Mouse (Mus musculus) T-helper 1 cell (primary cell): Measurements from ENCODE around the gene Kcnj14.

Experiments used
- in situ Hi-C: fragments of 300-600 bp; cut with MboI, MseI; formaldehyde crosslinking; loops from one replicate; pipeline ENCODE4 v1.15.1; 2025; ENCODE audit warnings: high pct_unique_total_duplicates

Gene Kcnj14

DNA sequence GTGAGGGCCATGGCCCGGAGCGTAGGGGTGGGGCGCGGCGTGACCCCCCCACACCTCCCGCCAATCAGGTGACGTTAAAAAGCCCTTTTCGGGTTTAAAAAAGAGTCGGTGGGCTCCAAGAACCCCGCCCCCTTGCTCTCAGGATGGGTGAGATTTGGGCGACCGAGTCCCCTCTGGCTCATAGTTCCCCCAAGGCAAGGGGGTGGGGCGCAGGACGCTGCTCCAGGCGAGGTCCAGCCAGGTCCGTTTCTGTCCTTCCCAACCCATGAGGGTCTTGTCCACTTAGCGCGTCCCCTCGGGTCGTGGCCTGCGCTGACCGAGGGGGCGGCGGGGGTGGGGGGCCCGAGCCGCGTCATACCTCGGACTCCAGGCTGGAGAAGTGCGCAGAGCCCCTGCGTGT is 7.8 kb upstream of the Kcnj14 start:
- in situ Hi-C loops, result no loop called here

DNA sequence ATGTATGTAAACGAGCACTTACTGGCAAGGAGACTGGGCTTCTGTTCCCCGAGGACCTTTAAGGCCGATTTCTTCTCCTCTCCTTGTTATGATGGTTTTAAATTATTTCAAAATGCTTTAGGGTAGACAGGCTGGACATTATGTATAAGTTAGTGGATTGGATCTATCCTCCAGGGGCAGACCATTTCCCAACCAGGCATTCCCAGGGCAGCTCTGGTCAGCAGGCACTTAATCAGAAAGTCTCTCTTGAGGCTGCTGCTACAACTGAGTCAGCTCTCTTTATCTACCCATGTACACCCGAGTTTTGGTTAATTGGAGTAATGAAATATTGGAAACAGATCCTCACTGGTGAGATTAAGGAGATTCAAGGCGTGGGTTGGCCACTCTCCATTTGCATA is 6.5 kb upstream of the Kcnj14 start:
- in situ Hi-C loops, result no loop called here

DNA sequence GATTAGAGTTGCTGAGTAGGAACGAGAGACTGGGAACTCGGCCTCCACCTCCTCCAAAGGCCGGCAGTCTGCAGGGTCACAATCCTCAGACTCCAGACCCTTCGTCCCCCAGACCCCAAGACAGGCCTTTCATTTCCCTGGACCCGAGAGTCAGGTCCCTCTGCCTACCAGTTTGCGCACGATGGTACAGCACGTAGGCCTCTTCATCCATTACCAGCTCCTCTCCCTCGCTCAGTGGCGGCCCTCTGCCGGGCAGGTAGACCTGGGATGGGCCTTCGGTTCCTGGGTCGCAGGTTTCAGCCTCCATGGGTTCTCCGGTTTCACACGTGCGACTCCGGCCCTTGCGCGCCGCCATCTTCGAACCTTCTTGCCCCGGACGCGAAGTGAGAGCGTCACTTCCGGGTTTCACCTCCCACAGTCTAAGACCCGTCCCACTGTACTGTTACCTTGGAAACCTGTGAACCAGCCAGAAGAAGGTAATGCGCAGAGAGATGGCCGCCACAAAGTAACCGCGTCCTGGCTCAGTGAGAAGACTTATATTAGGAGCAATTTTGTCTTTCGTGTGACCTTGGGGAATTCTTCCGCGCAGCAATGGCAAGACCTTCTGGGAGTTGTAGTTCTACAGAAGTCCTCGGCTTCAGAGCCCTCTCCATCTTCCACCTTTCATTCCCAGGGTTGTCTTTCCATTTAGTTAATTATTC is 6.0 kb upstream of the Kcnj14 start, which contains the start of gene Grwd1:
Gene Grwd1, minus strand, starts transcription at position 518 of the 701 bp plus-strand sequence.
- in situ Hi-C loops, result no loop called here

DNA sequence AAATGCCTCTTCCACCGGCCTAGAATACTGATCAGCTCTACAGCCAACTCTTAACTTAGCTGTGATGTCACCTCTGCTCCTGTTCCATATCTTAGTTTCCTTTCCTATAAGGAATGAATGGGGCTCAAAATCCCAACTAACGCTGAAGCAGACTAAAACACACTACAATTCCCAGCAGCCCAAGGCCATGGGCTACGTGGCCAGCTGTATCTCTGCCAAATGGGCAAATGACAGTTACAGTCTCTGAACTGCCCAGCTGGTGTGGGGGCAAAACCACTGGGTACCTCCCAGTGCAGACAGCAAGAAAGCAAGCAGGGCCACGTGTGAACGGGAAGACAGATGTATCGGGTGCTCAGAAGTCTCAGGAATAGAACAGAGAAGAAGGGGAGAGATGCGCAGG is 2.0 kb upstream of the Kcnj14 start:
- in situ Hi-C loops, result no loop called here

DNA sequence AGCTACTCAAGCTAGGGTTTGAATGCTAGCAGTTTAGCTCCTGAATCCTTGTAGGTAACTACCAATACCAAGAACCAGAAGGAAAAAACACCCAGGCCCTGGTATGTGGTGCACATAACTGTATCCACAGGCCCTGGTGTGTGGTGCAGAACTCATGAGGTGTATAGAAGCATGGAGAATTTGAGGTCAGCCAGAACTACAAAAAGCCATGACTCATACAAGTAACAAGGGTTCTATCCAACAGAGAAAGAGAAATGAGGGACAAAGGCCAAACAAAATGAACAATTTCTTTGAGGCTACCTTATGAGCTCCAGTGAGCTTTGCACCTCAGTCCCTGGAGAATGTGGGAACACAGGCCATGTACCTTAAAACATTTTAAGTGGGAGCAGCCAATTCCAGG is 3.7 kb downstream of the Kcnj14 start:
- in situ Hi-C loops, result no loop called here

DNA sequence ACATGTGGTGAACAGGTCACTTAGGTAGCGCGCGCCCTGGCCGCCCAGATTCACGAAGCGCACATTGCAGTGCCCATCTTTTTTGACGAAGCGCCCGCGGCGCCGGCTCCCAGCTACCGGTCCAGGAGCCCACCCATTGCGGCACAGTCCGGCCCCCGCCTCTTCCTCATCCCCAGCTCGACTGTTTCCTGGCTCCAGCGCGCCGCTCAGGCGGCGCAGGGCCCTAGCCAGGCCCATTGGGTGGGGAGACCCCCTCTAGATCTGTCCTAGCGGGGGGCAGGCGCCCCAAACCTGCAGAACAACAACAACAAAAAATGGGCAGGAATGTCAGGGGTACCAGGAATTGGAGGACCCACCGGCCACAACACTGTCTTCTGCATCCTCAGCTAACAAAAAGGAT is 4.7 kb downstream of the Kcnj14 start:
- in situ Hi-C loops, result no loop called here

DNA sequence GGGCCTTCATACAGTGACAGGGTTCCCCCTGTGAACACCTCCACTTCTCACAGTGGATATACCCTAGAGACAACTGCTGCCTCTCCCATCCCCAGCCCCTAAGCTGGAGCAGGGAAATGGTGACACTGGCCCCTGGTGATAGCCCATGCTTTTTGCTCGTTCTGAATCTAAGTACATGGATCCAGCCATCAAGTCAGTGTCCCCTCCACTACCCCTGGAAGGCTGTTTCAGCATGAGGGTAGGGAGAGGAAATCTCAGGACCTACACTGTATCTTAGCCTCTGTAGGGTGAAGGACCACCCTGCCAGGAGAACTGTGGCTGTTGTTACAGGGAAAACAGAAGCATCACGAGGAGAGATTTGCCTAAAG is 8.6 kb downstream of the Kcnj14 start:
- in situ Hi-C loops, result no loop called here

DNA sequence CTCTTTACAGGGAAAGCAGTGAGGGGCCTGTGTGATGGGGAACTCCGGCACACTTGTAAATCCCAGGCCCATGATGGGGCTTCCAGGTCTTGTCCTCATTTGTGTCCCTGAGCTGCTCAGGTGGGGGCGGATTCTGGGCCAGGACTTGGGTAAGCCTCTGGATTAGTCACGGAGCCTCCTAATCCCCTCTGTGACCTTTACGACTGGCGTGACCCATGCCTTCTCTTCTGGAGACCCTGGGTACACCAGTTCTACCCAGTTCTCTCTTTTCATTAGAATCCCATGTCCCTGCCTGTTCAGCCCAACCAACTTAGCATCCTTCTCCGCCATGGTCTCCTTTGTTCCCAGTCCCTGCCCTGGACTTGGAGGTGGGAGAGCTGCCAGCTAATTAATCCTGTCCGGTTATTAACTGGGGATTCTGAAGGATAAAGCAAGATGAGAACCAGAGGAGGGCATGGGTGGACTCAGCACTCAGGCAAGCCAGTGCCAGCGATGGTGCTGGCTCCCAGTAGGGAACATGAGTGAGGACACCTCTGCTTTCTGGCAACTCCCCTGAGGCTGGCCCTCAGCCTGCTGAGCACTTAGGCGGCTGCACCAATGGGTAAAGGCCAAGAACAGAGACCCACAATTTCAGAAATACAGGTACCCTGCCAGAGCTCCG is 9.1 kb downstream of the Kcnj14 start:
- in situ Hi-C loops, result no loop called here

DNA sequence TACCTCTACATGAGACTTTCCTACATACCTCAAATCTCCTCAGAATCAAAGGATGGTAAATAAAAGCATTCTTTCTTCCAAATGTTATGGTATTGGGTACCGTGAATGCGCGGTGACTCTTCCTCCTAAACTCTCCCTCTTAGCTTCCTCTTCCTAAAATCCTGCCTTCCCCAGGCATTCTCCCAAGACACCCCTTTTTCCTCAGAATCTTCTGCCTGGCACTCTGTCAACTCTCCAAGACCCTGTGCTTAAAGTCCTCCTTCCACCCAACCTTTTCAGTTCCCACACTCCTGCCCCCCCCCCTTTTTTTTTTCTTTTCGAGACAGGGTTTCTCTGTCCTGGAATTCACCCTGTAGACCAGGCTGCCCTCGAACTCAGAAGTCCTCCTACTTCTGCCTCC is 9.7 kb downstream of the Kcnj14 start:
- in situ Hi-C loops, result no loop called here

DNA sequence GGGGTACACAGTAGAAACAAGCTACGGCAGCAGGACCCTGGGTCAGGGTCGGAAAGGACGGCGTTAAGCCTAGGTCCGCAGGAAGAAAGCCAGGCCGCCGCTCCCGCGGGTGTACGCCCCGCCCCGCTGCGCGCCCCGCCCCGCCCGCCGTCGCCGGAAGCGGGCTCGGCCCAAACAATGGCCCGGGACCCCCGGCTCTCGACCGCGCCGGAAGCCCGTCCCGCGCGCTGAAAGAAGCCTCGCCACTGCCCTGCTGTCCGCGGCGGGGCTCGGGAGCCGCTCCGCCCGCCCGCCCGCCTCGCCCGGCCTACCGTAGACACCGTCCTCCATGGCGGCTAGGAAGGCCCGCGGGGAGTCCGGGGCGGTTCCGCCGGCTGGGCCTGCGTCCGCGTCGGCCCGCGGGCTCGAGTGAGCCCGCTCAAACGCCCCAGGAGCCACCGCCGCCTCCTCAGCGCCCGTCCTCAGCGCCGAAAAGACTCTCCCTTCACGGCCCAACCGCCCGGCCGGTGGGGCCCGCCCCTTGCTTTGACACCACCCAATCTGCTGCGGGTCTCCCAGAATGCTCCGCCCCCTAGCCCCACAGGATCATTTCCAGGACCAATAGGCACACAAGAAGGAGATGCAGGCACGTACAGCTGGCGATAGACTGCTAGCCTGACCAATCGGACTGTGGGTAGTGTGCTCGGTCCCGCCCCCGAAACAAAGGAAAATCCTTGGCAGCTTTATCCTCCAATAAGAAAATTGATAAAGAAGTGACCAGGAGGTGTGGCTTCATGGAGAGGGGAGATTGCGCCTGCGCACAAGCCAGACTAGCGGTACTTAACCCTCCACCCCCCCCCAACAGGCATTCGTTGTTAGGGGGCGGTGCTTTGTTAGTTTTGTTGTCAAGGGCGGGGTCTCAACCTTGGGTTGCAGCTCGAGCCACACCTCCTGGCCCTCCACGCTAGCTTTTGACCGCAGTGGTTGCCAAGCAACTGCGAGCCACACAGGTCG is 10.5 kb downstream of the Kcnj14 start, which contains the start of gene Cyth2:
Gene Cyth2, minus strand, starts transcription at position 795 of the 993 bp plus-strand sequence.
- in situ Hi-C loops, result no loop called here

DNA sequence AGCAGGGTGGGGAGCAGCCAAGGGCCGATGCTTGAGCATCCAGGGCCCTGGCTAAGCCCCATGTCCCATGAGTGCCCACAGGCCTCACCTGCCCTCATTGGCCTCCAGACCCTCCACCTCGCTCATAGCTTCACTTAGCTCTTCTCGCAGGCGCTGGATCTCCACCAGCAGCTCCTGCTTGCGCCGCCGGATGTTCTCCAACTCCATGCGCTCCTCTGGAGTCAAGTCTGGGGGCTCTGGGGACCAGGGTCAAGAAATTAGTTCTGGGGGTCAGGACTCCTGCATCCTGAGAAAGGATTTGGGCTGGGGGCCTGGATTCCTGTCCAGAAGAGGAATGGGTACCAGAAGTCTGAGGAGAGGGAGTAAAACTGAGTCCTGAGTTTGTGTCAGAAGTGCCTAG is 11.7 kb downstream of the Kcnj14 start:
- in situ Hi-C loops, result no loop called here

DNA sequence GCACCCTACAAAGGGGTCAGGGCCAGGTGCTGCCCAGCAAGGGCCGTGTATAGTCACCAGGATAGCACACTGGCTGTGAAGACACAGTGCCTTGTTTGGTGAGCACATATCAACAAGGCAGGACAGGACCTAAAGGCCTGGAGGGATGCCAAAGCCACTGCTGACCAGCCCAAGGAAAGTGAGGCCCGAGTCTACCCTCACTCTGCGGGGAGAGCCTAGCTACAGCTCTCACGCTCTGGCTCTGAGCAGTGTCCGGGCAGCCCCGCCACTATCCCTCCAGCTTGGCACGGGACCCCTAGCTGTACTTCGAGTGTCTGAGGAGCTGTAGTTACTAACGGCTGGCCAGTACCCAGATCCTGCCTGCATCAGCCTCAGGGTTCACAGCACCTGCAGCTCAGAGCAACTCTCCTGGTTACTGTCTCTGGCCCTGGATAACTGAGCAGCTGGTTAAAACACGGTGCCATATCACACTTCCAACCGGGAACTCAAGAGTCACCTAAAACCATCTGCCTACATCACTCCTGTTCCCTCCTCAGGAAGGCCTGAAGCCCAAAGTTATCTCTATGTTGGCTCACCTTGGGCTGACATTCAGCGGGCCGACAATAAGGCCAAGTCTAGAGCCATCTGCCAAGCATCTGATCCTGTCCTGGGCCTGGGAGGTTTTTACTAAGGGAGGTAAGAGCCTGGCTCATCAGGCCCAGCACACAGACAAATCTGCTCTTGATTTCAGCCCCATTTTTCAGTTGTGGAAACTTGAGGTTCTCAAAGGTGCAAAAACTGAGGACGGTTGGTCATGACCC is 15.1 kb downstream of the Kcnj14 start:
- in situ Hi-C loops, result no loop called here

DNA sequence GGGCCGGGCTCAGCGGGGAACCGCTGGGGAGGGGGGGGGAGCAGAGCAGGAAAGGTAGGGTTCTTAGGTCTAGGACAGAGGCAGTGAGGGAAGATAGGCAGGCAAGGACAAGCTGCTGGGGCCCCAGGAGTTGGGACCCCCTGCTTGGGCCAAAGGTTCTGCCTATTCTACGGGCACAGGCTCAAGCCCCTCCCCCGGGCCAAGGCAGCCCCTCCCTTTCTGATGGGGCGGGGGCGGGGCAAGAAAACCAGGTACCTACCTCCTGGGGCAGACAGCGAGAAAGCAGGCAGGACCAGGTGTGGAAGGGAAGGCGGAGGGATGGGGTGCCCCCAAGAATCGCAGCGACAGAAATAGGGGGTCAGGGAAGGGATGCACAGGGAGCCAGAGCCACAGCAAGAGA is 16.1 kb downstream of the Kcnj14 start:
- in situ Hi-C loops, result no loop called here

DNA sequence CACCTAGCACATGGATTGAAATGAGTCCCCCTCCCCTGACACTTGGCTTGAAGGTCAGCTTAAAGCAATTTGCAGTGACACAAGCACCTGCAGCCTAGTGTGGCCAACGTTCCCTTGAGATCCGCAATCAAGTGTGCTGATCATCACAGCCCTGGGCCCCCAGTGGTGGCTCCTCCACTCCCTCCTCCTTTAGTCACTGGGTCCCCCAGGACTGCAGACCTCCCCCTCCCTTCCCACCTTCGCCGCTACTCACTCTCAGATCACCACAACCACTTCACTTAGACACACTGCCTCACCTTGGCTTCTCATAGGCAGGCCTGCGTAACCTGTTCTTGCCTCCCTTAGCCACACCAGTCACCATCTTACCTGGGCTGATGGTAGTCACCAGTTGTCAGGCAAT is 18.6 kb downstream of the Kcnj14 start:
- in situ Hi-C loops, result no loop called here

DNA sequence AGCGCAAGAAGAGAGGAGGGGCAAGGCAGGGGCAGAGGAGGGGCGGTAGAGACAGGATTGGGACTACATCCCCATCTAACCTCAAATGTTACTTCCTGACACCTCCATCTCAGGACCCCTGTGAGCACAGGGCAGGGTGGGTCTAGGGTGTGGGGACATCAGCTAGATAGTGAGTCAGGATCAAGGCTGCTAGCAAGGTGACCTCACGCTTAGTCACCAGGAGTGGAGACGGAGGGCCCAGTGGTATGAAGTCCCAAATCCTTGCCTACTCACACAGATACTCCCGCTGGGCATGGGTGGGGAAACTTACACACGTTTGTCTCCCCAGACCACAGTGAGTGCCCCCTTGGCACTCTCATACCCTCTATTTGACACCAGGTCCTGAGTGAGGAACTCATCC is 22.0 kb downstream of the Kcnj14 start:
- in situ Hi-C loops, result loop anchor here (5.0 kb wide), 1 partner anchor 60 kb away; no protein-coding TSS in a partner anchor

DNA sequence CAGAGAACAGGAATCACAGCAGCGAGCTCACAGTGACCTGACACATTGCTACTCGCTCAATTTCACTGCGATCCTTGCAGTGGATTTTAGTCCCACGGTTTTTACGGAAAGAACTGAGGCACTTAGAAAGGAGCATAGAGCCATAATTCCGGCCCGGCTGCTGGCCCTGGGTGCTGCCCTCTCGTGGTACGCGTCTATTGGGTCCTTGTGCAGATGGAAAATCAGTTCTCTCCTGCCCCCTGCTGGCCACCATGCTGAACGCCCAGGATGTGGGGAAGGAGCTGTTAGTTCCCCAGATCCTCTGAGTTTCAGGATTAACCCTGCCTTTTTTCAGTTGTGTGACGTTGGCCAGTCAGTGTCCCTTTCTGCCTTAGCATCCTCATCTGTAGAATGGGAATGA is 23.2 kb downstream of the Kcnj14 start:
- in situ Hi-C loops, result loop anchor here (5.0 kb wide), 1 partner anchor 59 kb away; no protein-coding TSS in a partner anchor

DNA sequence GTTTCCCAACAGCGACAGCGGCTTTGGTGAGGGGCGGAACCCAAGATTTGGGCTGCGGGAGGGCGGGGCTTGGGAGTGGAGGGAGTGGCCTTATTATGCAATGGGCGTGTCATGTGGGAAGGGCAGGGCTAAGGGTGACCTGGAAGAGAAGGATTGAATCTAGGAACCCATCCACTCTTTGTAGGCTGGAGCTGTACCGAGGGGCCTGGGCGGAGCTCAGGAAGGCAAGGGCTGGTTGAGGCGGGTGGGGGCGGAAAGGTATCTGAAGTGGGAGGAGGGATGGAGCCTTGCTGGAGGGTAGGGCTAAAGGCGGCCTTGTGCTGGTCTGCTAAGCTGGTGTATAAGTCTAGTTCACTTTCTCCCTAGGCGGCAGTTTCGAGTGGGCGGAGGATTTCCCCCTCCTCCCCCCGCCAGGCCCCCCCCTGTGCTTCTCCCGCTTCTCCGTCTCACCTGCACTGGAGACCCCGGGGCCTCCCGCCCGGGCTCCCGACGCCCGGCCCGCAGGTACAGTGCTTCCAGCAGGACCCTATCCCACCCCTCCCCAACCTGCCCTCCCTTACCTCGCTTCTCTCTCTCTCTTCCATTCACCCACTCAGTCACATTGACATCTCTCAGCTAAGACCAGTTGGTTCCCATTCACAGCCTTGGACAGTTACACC is 23.9 kb downstream of the Kcnj14 start:
- in situ Hi-C loops, result loop anchor here (5.0 kb wide), 1 partner anchor 58 kb away; no protein-coding TSS in a partner anchor

DNA sequence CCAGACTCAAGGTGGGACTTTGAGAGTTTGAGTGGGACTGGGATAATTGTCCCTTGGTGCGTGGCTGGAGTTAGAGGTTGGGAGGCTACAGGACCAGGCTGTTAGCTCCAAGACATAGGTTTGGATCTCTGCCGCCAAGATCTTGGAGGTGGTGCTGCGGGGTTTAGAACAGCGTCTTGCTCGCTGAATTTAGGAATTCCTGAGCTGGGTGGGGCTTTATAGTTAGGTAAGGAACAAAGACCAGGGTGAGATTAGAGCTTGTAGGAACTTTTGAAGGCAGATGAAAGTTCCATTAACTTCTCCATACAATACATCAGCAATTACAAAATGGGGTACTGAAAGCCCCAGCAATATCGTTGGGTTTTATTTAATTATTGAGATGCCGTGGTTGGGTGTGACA is 24.6 kb downstream of the Kcnj14 start:
- in situ Hi-C loops, result loop anchor here (5.0 kb wide), 1 partner anchor 58 kb away; no protein-coding TSS in a partner anchor

DNA sequence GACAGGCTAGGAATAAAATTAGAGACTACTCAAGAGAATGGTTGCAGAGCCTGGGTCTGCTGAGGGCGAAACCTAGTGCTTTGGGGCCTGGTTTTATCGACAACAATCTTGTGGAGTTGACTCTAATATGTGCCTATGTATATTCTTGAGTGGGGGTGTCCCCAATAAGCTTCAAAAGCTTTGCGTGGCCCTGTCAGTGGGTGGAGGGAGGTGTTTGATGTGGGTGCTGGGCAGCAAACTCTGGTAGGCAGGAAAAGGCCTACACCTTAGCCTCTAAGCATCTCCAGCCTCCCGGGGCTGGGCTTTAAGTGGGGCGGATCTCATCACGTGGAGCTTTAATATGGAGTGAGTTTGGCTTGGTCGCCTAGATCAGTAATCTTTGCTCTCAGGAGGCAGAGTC is 25.7 kb downstream of the Kcnj14 start:
- in situ Hi-C loops, result no loop called here

DNA sequence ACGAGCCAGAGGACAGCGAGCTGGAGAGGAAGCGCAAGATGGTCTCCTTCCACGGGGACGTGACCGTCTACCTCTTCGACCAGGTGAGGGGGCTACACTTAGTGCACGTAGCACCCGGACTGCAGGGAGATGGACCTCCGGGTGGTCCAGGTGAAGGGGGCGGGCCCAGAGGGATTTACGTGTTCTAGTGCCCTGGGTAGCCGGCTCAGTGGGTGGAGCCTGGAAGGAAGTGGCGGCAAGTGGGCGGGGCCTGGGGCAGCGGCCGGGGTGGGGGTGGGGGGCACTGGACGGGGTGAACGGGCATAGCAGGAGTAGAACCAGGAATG is 26.1 kb downstream of the Kcnj14 start:
- in situ Hi-C loops, result no loop called here
